Mouse (Mus musculus): ENCODE measurements around the gene Tm9sf4. TPM values are rescaled to one million over a fixed set of nuclear protein-coding genes. Genes with fewer than 3 reads are reported as not detected.
A peak's percentile ranks its signal among the peaks of the same experiment; 100 is the strongest.

Gene Tm9sf4
- polyA plus RNA-seq, 1 experiment from 2014 or later, result 84.0 TPM

- H3K4me2 ChIP-seq (replicated peaks), result no peak overlapping the region
- no peak overlapping the region for H3K27ac ChIP-seq (replicated peaks)
- no peak overlapping the region for H3K9ac ChIP-seq (replicated peaks)
- H3K4me1 ChIP-seq, result peaks cover 12% of the 10 kb centered on the region
- H3K27me3 ChIP-seq, result no peaks in the 10 kb centered on the region
- H3K9me3 ChIP-seq, result no peaks in the 10 kb centered on the region
- no peak for ATAC-seq (ENCODE audit: low FRiP score, low read depth)
- H3K36me3 ChIP-seq, result no peaks in the 10 kb centered on the region
- no peak overlapping the region for H3K4me3 ChIP-seq
These were observed 61.0 kb downstream of the Tm9sf4 start for GRCm38 (mm10) chr2:153222130-153222529.

DNA sequence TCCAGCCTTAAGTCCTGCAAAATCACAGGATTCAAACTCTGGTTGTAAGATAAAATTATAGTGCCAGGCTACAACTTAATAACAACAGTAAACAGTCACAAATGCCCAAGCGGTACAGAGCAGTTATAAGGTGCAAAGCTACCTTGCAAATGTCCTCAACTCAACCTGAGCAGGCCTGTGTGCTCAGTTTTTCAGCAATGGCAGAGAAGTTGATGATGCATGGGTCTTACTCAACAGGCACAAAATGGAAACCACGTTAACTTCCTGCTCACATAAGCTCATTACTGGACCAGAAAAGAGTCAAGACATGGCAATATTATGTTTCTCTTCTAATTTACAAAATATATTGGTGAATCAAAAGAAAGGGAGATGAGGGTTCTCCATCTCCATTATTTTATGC lies 61.5 kb downstream of the Tm9sf4 start:
- H3K27me3 ChIP-seq, result no peaks in the 10 kb centered on the region
- peaks cover 12% of the 10 kb centered on the region for H3K4me1 ChIP-seq
- WGBS, result 95% methylated on average over 2 of the region's 2 CpGs
- H3K9ac ChIP-seq (replicated peaks), result no peak overlapping the region
- no peaks in the 10 kb centered on the region for H3K9me3 ChIP-seq
- H3K4me3 ChIP-seq, result no peak overlapping the region
- ATAC-seq (ENCODE audit: low FRiP score, low read depth), result no peak
- no peak overlapping the region for H3K27ac ChIP-seq (replicated peaks)
- no peak overlapping the region for H3K4me2 ChIP-seq (replicated peaks)
- no peaks in the 10 kb centered on the region for H3K36me3 ChIP-seq

GRCm38 (mm10) chr2:153224946-153225594 lies 64.0 kb downstream of the Tm9sf4 start, which contains the start of gene Tspyl3:
Gene Tspyl3, minus strand, starts transcription at chr2:153225441.
- peak within 1 kb of the TSS; percentile 53 for H3K4me3 ChIP-seq
- WGBS, result 2% methylated on average over 31 of the region's 31 CpGs
- peak within 1 kb of the TSS; percentile 73 for H3K4me2 ChIP-seq (replicated peaks)
- peaks cover 22% of the 10 kb centered on the region for H3K36me3 ChIP-seq
- peak within 1 kb of the TSS; percentile 75 for H3K9ac ChIP-seq (replicated peaks)
- H3K27ac ChIP-seq (replicated peaks), result peak within 1 kb of the TSS; percentile 77
- peak; percentile 78 for ATAC-seq (ENCODE audit: low FRiP score, low read depth)
- no peaks in the 10 kb centered on the region for H3K9me3 ChIP-seq
- peaks cover 12% of the 10 kb centered on the region for H3K4me1 ChIP-seq
- no peaks in the 10 kb centered on the region for H3K27me3 ChIP-seq

- peak overlapping the region; percentile 53 for H3K4me3 ChIP-seq
- peaks cover 27% of the 10 kb centered on the region for H3K36me3 ChIP-seq
- peaks cover 12% of the 10 kb centered on the region for H3K4me1 ChIP-seq
- H3K9me3 ChIP-seq, result no peaks in the 10 kb centered on the region
- no peak; the same call in 1 of the 2 replicates for ATAC-seq (ENCODE audit: low FRiP score, low read depth)
- 10% methylated on average over 3 of the region's 3 CpGs for WGBS
- H3K9ac ChIP-seq (replicated peaks), result peak overlapping the region; percentile 75
- peak overlapping the region; percentile 73 for H3K4me2 ChIP-seq (replicated peaks)
- no peak overlapping the region for H3K27ac ChIP-seq (replicated peaks)
- H3K27me3 ChIP-seq, result no peaks in the 10 kb centered on the region
These were observed 64.5 kb downstream of the Tm9sf4 start for GRCm38 (mm10) chr2:153225595-153225953.

- H3K4me2 ChIP-seq (replicated peaks), result no peak overlapping the region
- H3K36me3 ChIP-seq, result peaks cover 49% of the 10 kb centered on the region
- WGBS, result 93% methylated on average over 4 of the region's 4 CpGs
- no peak overlapping the region for H3K9ac ChIP-seq (replicated peaks)
- H3K9me3 ChIP-seq, result no peaks in the 10 kb centered on the region
- no peak for ATAC-seq (ENCODE audit: low FRiP score, low read depth)
- H3K4me3 ChIP-seq, result no peak overlapping the region
- H3K27me3 ChIP-seq, result no peaks in the 10 kb centered on the region
- H3K27ac ChIP-seq (replicated peaks), result no peak overlapping the region
- peaks cover 12% of the 10 kb centered on the region for H3K4me1 ChIP-seq
These were observed 66.9 kb downstream of the Tm9sf4 start for GRCm38 (mm10) chr2:153227959-153228358.

DNA sequence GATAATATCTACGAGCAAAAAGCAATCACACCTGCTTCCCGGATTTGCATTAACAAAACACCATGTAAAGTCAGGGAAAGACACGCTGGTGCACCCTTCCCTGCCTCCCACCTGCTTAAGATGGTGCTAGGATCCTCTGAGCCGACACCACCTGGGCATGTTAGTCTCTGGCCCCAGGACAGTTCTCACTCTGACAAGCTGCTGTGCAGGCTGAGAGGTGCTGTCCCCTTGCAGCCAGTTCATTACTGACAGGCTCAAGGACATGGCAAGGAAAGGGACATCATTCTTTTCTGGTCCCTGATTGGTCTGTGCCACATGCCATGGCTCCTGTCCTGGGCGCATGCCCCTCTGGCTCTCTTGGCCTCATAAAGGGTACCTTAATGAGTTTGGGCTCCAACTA lies 67.4 kb downstream of the Tm9sf4 start:
- Histone ChIP-seq H3K36me3 (peaks cover 55% of the 10 kb centered on the region), H3K27ac (replicated peaks) (no peak overlapping the region), H3K9ac (replicated peaks) (no peak overlapping the region), H3K4me3 (no peak overlapping the region), H3K27me3 (no peaks in the 10 kb centered on the region), H3K4me1 (peaks cover 12% of the 10 kb centered on the region), H3K4me2 (replicated peaks) (no peak overlapping the region), H3K9me3 (no peaks in the 10 kb centered on the region)
- ATAC-seq (ENCODE audit: low FRiP score, low read depth), result no peak
- WGBS, result 85% methylated on average over 5 of the region's 5 CpGs

GRCm38 (mm10) chr2:153237193-153237592 lies 76.1 kb downstream of the Tm9sf4 start:
- H3K27me3 ChIP-seq, result no peaks in the 10 kb centered on the region
- no peak overlapping the region for H3K9ac ChIP-seq (replicated peaks)
- peaks cover 36% of the 10 kb centered on the region for H3K36me3 ChIP-seq
- H3K4me2 ChIP-seq (replicated peaks), result no peak overlapping the region
- 74% methylated on average over 4 of the region's 4 CpGs for WGBS
- no peak for ATAC-seq (ENCODE audit: low FRiP score, low read depth)
- no peak overlapping the region for H3K4me3 ChIP-seq
- H3K27ac ChIP-seq (replicated peaks), result no peak overlapping the region
- H3K4me1 ChIP-seq, result peaks cover 32% of the 10 kb centered on the region
- H3K9me3 ChIP-seq, result no peaks in the 10 kb centered on the region

- WGBS, result 80% methylated on average over 4 of the region's 4 CpGs
- H3K36me3 ChIP-seq, result peaks cover 31% of the 10 kb centered on the region
- H3K4me2 ChIP-seq (replicated peaks), result peak overlapping the region; percentile 9; the same call in 1 of the 2 replicates
- no peaks in the 10 kb centered on the region for H3K27me3 ChIP-seq
- H3K4me3 ChIP-seq, result no peak overlapping the region
- ATAC-seq (ENCODE audit: low FRiP score, low read depth), result no peak
- no peaks in the 10 kb centered on the region for H3K9me3 ChIP-seq
- no peak overlapping the region for H3K27ac ChIP-seq (replicated peaks)
- H3K9ac ChIP-seq (replicated peaks), result no peak overlapping the region; the same call in 1 of the 2 replicates
- H3K4me1 ChIP-seq, result peaks cover 37% of the 10 kb centered on the region
These were observed 76.8 kb downstream of the Tm9sf4 start for GRCm38 (mm10) chr2:153237891-153238290.

GRCm38 (mm10) chr2:153238406-153238805 lies 77.3 kb downstream of the Tm9sf4 start:
- H3K9ac ChIP-seq (replicated peaks), result peak overlapping the region; percentile 99; the same call in 1 of the 2 replicates

GRCm38 (mm10) chr2:153239021-153239859 lies 78.1 kb downstream of the Tm9sf4 start:
- peaks cover 19% of the 10 kb centered on the region for H3K36me3 ChIP-seq
- peak overlapping the region; percentile 99 for H3K9ac ChIP-seq (replicated peaks)
- H3K4me2 ChIP-seq (replicated peaks), result peak overlapping the region; percentile 98
- H3K27ac ChIP-seq (replicated peaks), result peak overlapping the region; percentile 89
- no peak for ATAC-seq (ENCODE audit: low FRiP score, low read depth)
- no peaks in the 10 kb centered on the region for H3K27me3 ChIP-seq
- H3K9me3 ChIP-seq, result no peaks in the 10 kb centered on the region
- H3K4me1 ChIP-seq, result peaks cover 37% of the 10 kb centered on the region
- WGBS, result 37% methylated on average over 7 of the region's 7 CpGs
- peak overlapping the region; percentile 99 for H3K4me3 ChIP-seq

More at GRCm38 (mm10) chr2:153238406-153238805, 77.3 kb downstream of the Tm9sf4 start:
- WGBS, result 59% methylated on average over 2 of the region's 2 CpGs
- no peaks in the 10 kb centered on the region for H3K9me3 ChIP-seq
- ATAC-seq (ENCODE audit: low FRiP score, low read depth), result no peak
- H3K4me3 ChIP-seq, result no peak overlapping the region
- H3K27ac ChIP-seq (replicated peaks), result no peak overlapping the region
- peaks cover 37% of the 10 kb centered on the region for H3K4me1 ChIP-seq
- peaks cover 26% of the 10 kb centered on the region for H3K36me3 ChIP-seq
- H3K4me2 ChIP-seq (replicated peaks), result peak overlapping the region; percentile 98; the same call in 1 of the 2 replicates
- no peaks in the 10 kb centered on the region for H3K27me3 ChIP-seq

- WGBS, result under 1% methylated on average over 22 of the region's 22 CpGs
- Histone ChIP-seq H3K27ac (replicated peaks) (peak overlapping the region; percentile 89), H3K36me3 (peaks cover 12% of the 10 kb centered on the region), H3K4me1 (peaks cover 37% of the 10 kb centered on the region), H3K9me3 (no peaks in the 10 kb centered on the region), H3K27me3 (no peaks in the 10 kb centered on the region), H3K4me3 (peak overlapping the region; percentile 99), H3K4me2 (replicated peaks) (peak overlapping the region; percentile 98), H3K9ac (replicated peaks) (peak overlapping the region; percentile 99)
- no peak for ATAC-seq (ENCODE audit: low FRiP score, low read depth)
These were observed 78.9 kb downstream of the Tm9sf4 start for GRCm38 (mm10) chr2:153239860-153240480.
